Mouse (Mus musculus): ENCODE measurements at regions not wholly inside any gene's neighbourhood (a gene's known extent, or its start where the extent isn't known, plus 50 kb on each side); places are given as distances from the start of the nearest gene placed in this dataset.

GRCm38 (mm10) chr14:120831847-120832613, 79.0 kb upstream of the Ipo5 start:
- DNase-seq, result peak; percentile 84

GRCm38 (mm10) chr14:120834821-120835220, 76.2 kb upstream of the Ipo5 start:
- DNase-seq, result no peak

- no peak for DNase-seq
These were observed 75.3 kb upstream of the Ipo5 start for GRCm38 (mm10) chr14:120835758-120836157.

- no peak for DNase-seq
These were observed 74.3 kb upstream of the Ipo5 start for GRCm38 (mm10) chr14:120836535-120837316.

GRCm38 (mm10) chr14:120840900-120841299, 70.1 kb upstream of the Ipo5 start:
- no peak for DNase-seq

GRCm38 (mm10) chr14:120841311-120841710, 69.7 kb upstream of the Ipo5 start:
- no peak for DNase-seq

- no peak for DNase-seq
These were observed 65.9 kb upstream of the Ipo5 start for GRCm38 (mm10) chr14:120845172-120845571.

- DNase-seq, result no peak
These were observed 64.8 kb upstream of the Ipo5 start for GRCm38 (mm10) chr14:120846073-120846850.

- no peak for DNase-seq
These were observed 64.0 kb upstream of the Ipo5 start for GRCm38 (mm10) chr14:120847006-120847405.

- DNase-seq, result no peak
These were observed 62.7 kb upstream of the Ipo5 start for GRCm38 (mm10) chr14:120848083-120848951.

- DNase-seq, result no peak
These were observed 61.9 kb upstream of the Ipo5 start for GRCm38 (mm10) chr14:120849159-120849558.

GRCm38 (mm10) chr14:120853643-120854042, 57.4 kb upstream of the Ipo5 start:
- DNase-seq, result no peak

GRCm38 (mm10) chr14:120854559-120854958, 56.5 kb upstream of the Ipo5 start:
- DNase-seq, result no peak

GRCm38 (mm10) chr14:120855181-120855580, 55.8 kb upstream of the Ipo5 start:
- DNase-seq, result no peak
